Comparison of ENCODE assay signal across 8 mouse cellular contexts in genomic region chr2:10010263-10010909, GRCm38 (mm10). TPM values are rescaled to one million over a fixed set of nuclear protein-coding genes. Genes with fewer than 3 reads are reported as not detected.
DNase-seq lines count a peak whose midpoint lies in the region; ATAC-seq and TF ChIP-seq lines count a peak whose summit lies in the region.
"Had no signal": no experiment of that assay in that cellular context is flagged by ENCODE, and none has a peak within 500 bp of the region (broad histone marks: within the 10 kb centered on the region; RNA-seq: fewer than 3 reads in every experiment).

No protein-coding gene starts in this region.

- H3K27ac ChIP-seq in midbrain, embryonic 14.5 days (replicated peaks; ENCODE audit: low read depth, low read length) = no peak overlapping the region
- H3K27ac ChIP-seq: neural tube, embryonic 12.5 days had no signal

- peaks cover 9% of the 10 kb centered on the region for H3K36me3 ChIP-seq in G1E (replicated peaks)
- no peaks in the 10 kb centered on the region for H3K36me3 ChIP-seq in midbrain, embryonic 14.5 days (ENCODE audit: control insufficient read depth, insufficient read depth, low read length)
- H3K36me3 ChIP-seq: neural tube, embryonic 12.5 days had no signal

- peak; percentile 29 to 49 for DNase-seq in left cerebral cortex, postnatal 14 days (ENCODE audit: low spot score in 2 of 2)
- DNase-seq in left cerebral cortex, adult 18-20 months (ENCODE audit: low spot score in 2 of 2) = no peak
- no peak for DNase-seq in G1E (ENCODE audit: low spot score)
- DNase-seq in brain, embryonic 18.5 days (ENCODE audit: low read depth, low spot score) = peak; percentile 46
- peak; percentile 89 for DNase-seq in midbrain, embryonic 14.5 days
- DNase-seq in right cerebral cortex, adult 2 months (ENCODE audit: low spot score in 2 of 2) = no peak

- peaks cover 70% of the 10 kb centered on the region for H3K4me1 ChIP-seq in G1E (ENCODE audit: insufficient read depth, low read depth, low read length)
- no peaks in the 10 kb centered on the region for H3K4me1 ChIP-seq in midbrain, embryonic 14.5 days (ENCODE audit: control insufficient read depth, insufficient read depth, low read length)
- H3K4me1 ChIP-seq: neural tube, embryonic 12.5 days had no signal

- no peak overlapping the region for H3K4me3 ChIP-seq in G1E (ENCODE audit: low read depth, low read length)
- no peak overlapping the region for H3K4me3 ChIP-seq in midbrain, embryonic 14.5 days (replicated peaks; ENCODE audit: low read depth, low read length)
- H3K4me3 ChIP-seq: neural tube, embryonic 12.5 days had no signal

- H3K9ac ChIP-seq in midbrain, embryonic 14.5 days (replicated peaks; ENCODE audit: low read length) = no peak overlapping the region
- H3K9ac ChIP-seq: neural tube, embryonic 12.5 days had no signal

- no peak overlapping the region for H3K4me2 ChIP-seq in midbrain, embryonic 14.5 days (ENCODE audit: low read length)
- H3K4me2 ChIP-seq: neural tube, embryonic 12.5 days had no signal

- WGBS in midbrain, embryonic 14.5 days = 36% methylated on average over 7 of the region's 7 CpGs

- peak; percentile 43; the same call in 1 of the 2 replicates for TF ChIP-seq CTCF in G1E (IDR thresholded peaks at IDR 0.05; ENCODE audit: low read depth, low read length)

- no peaks in the 10 kb centered on the region for H3K27me3 ChIP-seq in G1E (ENCODE audit: insufficient read depth, low read length)
- H3K27me3 ChIP-seq in midbrain, embryonic 14.5 days (ENCODE audit: control insufficient read depth, insufficient read depth, low read length) = no peaks in the 10 kb centered on the region
- H3K27me3 ChIP-seq: neural tube, embryonic 12.5 days had no signal

- H3K9me3 ChIP-seq in G1E (replicated peaks) = no peaks in the 10 kb centered on the region
- no peaks in the 10 kb centered on the region for H3K9me3 ChIP-seq in midbrain, embryonic 14.5 days (ENCODE audit: control insufficient read depth, low read length)
- H3K9me3 ChIP-seq: neural tube, embryonic 12.5 days had no signal

- intact Hi-C loops in left cerebral cortex, postnatal 14 days (cut with DNase I) = loop anchor here (5.0 to 10.0 kb wide), 4 partner anchors 123 to 1253 kb away; partner anchors contain the start of gene 9230102O04Rik

- no peak for ATAC-seq in G1E (ENCODE audit: extremely low read depth, insufficient number of reproducible peaks, low FRiP score, poor library complexity, severe bottlenecking)
- peak; percentile 70 to 74 for ATAC-seq in hematopoietic stem cell, adult 5-6 weeks (replicated peaks in 1 of 2; ENCODE audit: insufficient read depth in 1 of 2, low FRiP score in 2 of 2, low TSS enrichment in 1 of 2, low read depth in 1 of 2, poor library complexity in 2 of 2, severe bottlenecking in 2 of 2)
- peak; percentile 67; the same call in 1 of the 2 replicates for ATAC-seq in midbrain, embryonic 14.5 days (ENCODE audit: low FRiP score, low TSS enrichment)

RNA-seq across cellular contexts. Expression of gene Taf3, which starts 38.0 kb away (rescaled TPM):
- total RNA-seq in left cerebral cortex, postnatal 14 days (2021) = 10 to 100 TPM; 12.5 to 13.5 TPM
- total RNA-seq in left cerebral cortex, adult 18-20 months (2021) = 10 to 100 TPM; 14.3 to 17.1 TPM
- 30.8 and 36.1 TPM in 2 replicates for total RNA-seq in G1E (2014; fragmentation: Nextera tagmentation)
- 5.5 and 6.4 TPM in 2 replicates for total RNA-seq in G1E (2017)
- 20.6 and 20.8 TPM in 2 replicates for polyA plus RNA-seq in G1E (2012)
- 9.1 and 12.7 TPM in 2 replicates for total RNA-seq in hematopoietic stem cell, adult 5-6 weeks (2017)
- 12.8 and 16.4 TPM in 2 replicates for polyA plus RNA-seq in midbrain, embryonic 14.5 days (2014; fragmentation: Nextera tagmentation; extraction: Ambion mirVana)

Comparison
In these comparisons a context has a peak if more than half of its experiments do, and no peak if none do; other contexts are left out.
1. DNase-seq: peak in left cerebral cortex, postnatal 14 days (2 of 2), brain, embryonic 18.5 days (single experiment) and midbrain, embryonic 14.5 days (single experiment); none in left cerebral cortex, adult 18-20 months (0 of 2), G1E (single experiment) and right cerebral cortex, adult 2 months (0 of 2).